Mouse (Mus musculus) thymus, postnatal 0 days (tissue): ENCODE data around the gene Tstd2. TPM values are rescaled to one million over a fixed set of nuclear protein-coding genes. Genes with fewer than 3 reads are reported as not detected.

Experiments
- DNase-seq: peaks from one replicate; pipeline ENCODE4 v3.0.0-alpha.2; 2015; ENCODE audit warnings: low spot score
- polyA plus RNA-seq: library from polyadenylated mRNA; unstranded; fragments of >200 nt; fragmentation: Nextera tagmentation; extraction: Ambion mirVana; gene quantifications from 2 replicates; pipeline ENCODE4 v1.2.1, GENCODE M21; 2015

Tstd2 gene
- polyA plus RNA-seq, 1 experiment from 2014 or later: 30.3 TPM

DNA sequence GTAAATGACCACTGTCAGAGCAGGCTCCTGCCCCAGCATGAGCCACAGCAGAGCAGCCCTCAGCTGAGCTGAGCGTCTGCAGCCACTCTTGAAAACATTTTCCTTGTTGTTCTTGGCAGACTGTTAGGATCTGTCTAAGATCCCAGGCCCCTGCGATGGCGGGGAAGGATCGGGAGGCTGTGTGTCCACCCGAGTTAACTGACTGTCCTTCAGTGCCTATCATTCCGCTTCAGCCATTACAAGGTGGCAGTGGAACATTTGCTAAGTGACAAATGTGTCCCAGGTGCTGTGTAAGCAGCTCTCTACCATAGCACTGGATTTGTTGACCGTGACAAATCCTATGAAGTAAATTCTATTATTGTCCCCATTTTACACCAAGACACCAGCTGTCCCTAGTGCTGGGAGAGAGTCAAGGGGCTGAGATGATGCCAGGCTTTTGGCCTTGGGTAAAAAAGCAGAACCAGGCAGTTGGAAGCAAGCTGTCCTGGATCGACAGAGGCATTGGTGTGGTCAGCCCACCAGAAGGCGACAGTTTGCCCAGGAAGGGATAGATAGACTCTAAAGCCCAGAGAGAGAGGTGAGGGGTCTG, 53.2 kb downstream of the Tstd2 start:
- no peak for DNase-seq

DNA sequence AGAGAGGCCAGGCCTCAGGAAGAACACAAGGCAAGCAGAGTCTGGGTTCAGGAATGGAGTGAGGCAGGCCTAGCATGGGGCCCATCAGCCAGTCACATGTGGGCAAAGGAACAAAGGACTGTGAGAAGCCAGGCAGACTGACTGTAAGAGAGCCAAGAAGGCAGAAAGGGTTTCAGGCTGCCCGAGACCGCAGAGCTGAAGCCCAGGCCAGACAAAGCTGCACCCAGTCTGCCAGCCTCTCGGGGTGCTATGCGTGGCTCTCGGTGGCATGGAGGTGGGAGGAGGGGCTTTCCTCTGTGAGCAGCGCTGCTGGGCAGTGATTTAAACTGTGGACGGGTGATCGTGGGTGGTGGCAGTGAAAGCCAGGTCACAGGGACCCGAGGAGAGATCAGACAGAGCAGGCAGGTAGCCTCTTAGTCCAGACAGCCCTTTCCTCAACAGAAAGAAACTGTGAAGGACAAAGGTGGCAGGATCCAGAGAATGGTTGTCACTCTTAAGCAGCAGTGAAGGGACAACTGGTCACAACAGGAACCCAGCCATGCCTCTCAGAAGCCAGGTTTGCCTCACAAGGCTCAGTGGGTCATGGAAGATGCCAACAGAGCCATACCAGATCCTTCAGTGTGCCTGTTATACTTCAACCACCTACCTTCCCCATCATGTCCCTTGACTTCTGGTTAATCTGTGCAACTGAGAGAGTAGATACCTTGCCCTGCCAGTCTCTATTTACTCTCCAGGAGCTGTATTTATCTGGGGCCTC, 53.9 kb downstream of the Tstd2 start:
- DNase-seq: no peak

DNA sequence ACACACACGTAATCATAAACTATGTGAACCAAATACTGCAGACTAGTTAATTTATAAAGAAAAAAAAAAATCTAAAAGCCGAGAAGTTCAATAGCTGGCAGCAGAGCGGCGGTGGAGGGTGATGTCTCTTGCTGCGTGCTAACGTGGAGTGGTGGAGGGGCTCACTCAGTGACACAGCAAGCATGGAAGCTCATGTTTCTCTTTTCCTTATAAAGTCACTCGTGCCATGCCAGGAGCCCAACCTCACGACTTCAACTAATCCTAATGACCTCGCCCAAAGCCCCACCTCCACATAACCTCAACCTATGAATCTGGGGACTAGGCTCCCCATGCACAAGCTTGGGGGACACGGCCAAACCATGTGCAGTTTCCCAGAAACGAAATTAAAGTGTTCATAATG, 55.9 kb downstream of the Tstd2 start:
- DNase-seq: no peak

DNA sequence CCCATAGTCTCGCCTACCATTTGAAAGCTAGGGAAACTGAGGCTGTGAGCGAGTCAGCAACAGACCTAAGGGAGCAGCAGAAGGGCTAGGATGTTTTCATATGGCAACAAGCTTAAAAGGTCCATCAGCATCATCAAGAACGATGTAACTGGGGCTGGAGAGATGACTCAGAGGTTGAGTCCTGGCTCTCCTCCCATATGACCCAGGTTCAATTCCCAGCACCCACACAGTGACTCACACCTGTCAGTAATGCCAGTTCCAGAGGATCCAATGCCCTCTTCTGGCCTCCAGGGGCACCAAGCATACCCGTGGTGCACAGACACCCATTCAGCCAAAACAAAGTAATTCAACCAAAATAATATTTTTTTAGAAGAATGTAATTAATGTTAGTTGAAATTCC, 58.2 kb downstream of the Tstd2 start:
- DNase-seq: no peak

DNA sequence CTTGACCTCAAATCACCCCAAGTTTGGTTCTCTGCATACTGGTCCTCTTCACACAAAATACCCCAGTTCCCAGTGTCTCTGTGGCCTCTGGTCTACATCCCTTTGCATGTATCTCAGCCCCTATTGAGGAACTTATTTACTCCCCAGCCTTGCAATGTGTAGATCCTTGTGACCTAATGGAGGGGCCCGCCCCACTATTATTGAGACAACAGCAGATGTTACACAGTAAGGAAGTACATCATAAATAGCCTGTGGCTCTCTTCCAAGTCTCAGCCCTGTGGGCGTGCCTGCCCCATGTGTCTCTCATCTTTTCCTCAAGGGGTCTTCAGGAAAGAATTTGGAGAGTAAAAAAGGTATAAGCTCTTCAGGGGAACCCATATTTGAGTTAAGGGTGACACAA, 61.6 kb downstream of the Tstd2 start:
- no peak for DNase-seq

DNA sequence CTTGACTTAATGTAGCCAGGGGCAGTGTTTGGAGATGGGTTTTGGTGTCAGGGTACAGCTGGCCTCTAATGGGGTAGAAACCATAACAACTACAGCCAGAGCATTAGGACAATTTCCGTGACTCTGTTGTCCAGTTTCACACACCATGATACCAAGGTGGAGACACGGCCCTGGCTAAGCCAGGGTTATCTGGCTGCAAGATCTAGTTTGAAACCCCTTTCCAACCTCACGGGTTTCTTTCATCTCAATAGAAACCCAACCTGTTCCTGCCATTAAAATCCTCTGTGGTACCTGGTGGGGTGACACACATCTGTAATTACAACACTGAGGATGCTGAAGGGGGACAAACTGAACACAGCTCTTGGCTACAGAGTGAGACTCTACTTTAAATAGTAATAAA, 62.8 kb downstream of the Tstd2 start:
- DNase-seq: no peak

DNA sequence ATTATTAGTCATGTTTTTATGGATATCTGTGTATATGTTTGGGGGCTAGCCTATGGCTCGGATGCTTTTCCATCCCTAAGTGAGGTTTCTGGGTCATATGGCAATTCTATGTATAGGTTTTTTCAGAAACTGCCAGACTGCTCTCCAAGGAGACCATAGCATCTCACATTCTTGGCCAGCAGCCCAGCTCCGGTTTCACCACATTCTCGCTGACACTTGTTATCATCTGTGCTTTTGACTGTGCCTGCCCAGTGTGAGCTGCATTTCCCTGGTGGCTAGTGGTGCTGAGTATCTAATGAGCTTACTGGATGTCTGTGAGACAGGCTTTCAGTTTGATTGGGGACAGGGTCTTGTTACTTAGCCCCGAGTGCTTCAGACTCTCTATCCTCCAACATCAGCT, 64.8 kb downstream of the Tstd2 start:
- no peak for DNase-seq

DNA sequence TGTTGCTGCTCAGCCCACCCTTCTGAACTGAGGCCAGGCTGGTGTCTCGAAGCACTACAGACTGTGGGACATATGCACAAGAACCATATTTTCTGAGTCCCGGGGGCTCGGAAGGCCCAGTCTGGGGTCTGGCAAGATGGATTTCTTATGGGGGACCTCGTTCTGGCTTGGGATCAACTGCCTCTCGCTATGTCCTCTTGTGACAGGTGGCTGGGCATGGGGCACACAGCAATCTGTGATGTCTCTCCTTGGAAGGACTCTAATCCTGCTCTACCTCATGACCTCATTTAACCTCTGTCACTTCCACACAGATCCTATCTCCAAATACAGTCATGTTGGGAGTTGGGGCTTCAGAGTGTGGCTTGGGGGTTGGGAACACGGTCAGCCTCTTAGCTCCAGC, 65.9 kb downstream of the Tstd2 start:
- no peak for DNase-seq

DNA sequence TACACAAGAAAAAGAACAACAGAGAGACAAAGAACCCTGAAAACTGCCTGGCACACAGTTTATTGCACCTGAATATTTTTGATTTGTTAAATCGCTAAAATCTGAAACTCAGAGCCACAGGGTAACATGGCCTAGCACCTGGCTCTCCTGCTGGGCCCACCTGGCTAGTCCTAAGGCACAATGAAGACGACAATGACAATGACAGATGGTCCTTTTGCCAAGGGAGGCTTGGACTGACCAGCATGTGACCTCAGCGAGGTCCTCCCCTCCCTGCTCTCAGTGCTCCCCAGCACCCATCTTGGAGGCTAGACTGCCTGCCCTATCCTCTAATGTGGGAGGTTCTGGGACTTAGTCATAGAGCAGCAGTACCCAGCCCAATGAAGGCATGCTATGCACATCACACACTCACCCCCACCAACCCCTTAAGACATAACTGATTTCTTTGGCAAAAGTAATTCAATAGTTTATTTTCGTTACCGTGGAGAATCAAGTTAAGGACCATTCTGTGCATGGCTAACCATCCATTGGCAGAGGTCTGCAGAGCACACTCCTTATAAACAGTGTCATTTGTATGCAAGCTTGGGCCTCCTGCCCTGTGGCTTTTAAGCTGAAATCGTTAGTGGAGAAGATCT, 68.5 kb downstream of the Tstd2 start:
- DNase-seq: no peak

DNA sequence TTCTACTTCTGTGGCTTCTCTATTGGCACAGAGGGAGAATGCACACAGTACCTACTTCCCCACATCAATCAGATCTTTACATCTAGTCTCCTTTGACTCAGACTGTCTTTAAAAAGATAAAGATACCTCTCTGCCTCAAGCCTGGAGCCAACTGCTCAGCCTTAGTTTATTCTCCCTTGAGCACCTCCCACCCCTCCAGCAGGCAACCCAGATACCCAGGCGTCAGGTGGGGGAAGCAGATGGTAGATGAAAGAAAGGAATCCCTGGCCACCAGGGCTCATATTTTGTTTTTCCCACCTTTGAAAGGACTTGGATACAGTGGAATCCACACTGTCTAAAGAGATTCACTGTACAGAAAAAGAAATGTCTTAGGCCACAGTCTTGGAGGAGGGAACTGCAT, 69.9 kb downstream of the Tstd2 start:
- DNase-seq: peak; percentile 33

DNA sequence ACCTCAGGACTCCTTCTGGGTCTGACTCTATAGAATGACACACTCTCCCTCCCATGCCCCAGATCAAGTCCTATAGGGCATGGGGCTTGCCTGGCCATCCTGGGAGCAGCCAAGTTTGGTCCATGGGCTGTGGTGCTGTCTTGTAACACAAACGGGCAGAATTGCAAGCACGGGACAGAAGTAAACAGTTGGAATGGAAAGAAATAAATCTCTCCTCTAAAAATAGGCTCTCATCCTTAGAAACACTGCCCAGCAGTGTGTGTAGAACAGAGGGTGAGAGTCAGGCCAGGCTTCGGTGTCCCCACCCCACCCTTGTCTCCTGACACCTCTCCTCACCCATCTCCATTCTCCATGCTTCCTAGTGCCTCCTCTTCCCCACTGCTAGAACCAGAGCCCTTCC, 70.4 kb downstream of the Tstd2 start:
- no peak for DNase-seq

DNA sequence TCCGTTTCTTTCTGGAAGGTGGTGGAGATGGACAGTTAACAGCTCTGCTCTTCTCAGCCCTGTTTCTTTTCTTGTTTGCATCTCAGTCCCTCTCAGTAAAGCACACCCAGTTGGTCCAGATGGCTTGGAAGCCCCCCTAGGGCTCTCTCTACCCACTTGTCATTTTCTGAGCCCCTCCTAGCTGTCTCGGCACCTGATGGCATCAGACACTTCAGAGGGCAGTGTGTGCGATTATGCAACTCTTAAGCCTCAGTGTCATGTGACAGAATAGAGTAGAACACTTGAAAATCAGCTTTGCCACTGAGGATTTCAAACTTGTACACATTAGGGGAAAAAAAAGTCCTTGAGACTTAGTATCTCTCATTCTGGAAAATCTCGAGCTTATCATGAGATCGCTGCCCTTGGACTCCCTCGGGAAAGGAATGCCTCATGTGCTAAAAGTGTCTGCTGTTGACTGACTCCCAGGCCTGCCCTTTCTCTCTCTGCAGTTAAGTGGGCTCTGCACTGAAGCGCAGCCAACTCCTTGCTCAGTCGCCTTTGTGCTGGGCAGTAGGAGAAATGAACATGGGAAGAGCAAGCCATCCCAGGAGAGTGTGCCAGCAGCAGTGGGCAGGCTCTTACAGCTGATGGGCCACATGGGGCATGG, 72.7 kb downstream of the Tstd2 start:
- no peak for DNase-seq

DNA sequence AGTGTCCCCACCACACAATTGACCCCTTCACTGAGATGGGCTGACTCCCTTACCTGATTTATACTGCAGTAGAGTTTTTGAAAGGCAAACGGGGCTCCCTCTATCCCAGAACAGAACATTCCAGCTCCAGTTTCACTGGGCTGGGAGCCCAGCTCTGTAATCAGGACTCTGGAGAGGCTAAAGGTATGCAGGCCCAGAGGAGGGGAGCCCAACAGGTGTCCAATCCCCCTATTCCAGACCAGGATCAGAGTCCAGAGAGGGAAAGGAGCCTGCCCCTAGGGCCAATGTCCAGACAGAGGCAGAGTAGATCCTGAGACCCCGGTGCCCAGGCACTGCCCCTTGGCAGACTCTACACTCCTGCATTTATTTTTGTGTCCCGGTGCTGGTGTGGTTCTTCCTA, 73.5 kb downstream of the Tstd2 start:
- no peak for DNase-seq

Other genes with a start within 250 kb of the Tstd2 start
- gene Ccdc180, start 248.4 kb downstream of the Tstd2 start, polyA plus RNA-seq: 0.17 and 0.20 TPM in 2 replicates
- gene Tdrd7, start 173.4 kb downstream of the Tstd2 start, polyA plus RNA-seq: 8.8 and 9.2 TPM in 2 replicates
- gene Tmod1, start 99.8 kb downstream of the Tstd2 start, polyA plus RNA-seq: 0.98 and 1.8 TPM in 2 replicates
- gene Ncbp1, start 81 bp downstream of the Tstd2 start, polyA plus RNA-seq: 88.5 and 94.7 TPM in 2 replicates
- 33.5 and 37.4 TPM in 2 replicates for gene Xpa, start 57.6 kb upstream of the Tstd2 start, polyA plus RNA-seq
- 0.08 TPM in 1 of 2 replicates, not detected in the other for gene Foxe1, start 204.9 kb upstream of the Tstd2 start, polyA plus RNA-seq